Mouse (Mus musculus): ENCODE results near the gene Fzd9.

GRCm38 (mm10) chr5:135290703-135291102 lies 39.7 kb upstream of the Fzd9 start:
- TF ChIP-seq GATA1 (IDR thresholded peaks at IDR 0.05; ENCODE audit: borderline replicate concordance, low read length) (no peak), FLI1 (IDR thresholded peaks at IDR 0.05; ENCODE audit: low read length) (no peak)

All from megakaryocyte, embryonic 14.5 days (primary cell).